Mouse (Mus musculus): ENCODE data around the gene B4galt5. TPM values are rescaled to one million over a fixed set of nuclear protein-coding genes. Genes with fewer than 3 reads are reported as not detected.

The B4galt5 gene
- polyA plus RNA-seq, 1 experiment from 2014 or later, result 4.5 TPM

DNA sequence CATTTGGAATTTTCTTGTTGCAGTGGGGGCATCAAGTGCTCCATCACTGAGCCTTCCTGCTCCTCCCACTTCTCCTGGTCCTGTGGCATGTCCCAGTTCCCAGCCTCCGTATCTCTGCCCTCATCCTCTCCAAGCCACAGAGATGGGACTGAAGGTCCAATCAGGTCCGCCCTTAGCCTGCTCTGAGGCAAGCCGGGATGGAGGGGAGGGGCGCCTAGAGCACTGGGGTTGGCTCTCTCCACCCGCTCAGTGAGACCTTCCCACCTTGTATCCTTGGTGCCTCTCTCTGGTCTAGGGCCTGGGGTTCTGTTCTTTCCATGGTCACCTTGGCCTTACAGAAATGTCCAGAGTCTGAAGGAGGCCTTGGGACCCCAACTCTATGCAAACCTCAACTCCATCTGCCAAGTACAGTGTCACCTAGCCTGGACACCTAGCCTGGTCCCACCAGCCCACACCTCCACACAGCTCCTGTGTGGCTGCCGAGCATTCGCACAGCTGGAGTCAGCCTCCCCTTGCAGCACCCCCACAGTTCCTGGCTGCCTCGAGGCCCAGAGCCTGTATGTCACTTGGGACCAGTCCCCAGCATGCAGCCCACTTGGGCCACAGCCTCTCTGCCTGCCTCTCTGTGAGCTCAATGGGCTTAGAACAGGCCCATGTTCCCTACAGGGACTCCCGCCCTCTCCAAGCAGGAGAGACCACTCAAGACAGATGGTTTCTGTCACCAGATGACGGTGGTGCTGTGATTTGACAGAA is 74.1 kb downstream of the B4galt5 start:
- no peak overlapping the region for H3K27ac ChIP-seq (replicated peaks)
- H3K4me2 ChIP-seq (replicated peaks; ENCODE audit: low read depth), result no peak overlapping the region
- TF ChIP-seq EP300 (optimal IDR thresholded peaks at IDR 0.05) (no peak), CTCF (IDR thresholded peaks at IDR 0.05; ENCODE audit: low read depth) (no peak)
- H3K9ac ChIP-seq (ENCODE audit: low read length), result no peak overlapping the region
- no peak for ATAC-seq (ENCODE audit: low FRiP score, low TSS enrichment)
- H3K4me3 ChIP-seq (ENCODE audit: low read depth, low read length), result no peak overlapping the region
- H3K4me1 ChIP-seq (replicated peaks; ENCODE audit: control insufficient read depth, insufficient read depth), result no peaks in the 10 kb centered on the region
- 57% methylated on average over 10 of the region's 10 CpGs for WGBS
- no peaks in the 10 kb centered on the region for H3K36me3 ChIP-seq (ENCODE audit: control insufficient read depth, insufficient read depth, low read length)
- DNase-seq (ENCODE audit: low spot score), result no peak
- H3K9me3 ChIP-seq (ENCODE audit: control insufficient read depth, low read length), result no peaks in the 10 kb centered on the region
- H3K27me3 ChIP-seq (ENCODE audit: control insufficient read depth, insufficient read depth, low read length), result no peaks in the 10 kb centered on the region

DNA sequence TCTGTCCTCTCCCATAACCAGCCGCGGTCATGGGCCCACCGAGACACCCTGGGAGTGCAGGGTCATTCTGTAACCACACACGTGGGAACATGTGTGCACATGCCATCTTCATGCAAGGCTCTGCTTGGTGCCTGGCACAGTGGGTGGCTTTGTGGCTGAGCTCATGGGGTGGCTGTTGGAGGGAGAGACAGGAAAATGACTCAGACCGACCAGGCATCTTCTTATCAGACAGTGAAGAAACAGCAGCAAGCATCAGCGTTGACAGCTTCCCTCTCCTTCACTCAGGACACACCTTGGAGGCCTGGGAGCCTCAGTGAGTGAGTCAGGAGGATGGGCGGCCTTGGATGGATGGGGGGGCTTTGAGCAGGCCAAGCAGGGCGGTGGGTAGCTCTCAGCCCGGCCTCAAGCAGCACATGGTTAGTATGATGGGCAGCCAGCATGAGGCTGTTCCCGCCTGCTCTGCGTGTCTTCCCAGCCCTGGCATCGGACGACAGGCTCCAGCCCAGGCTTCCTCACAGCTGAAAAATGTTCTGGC is 75.7 kb downstream of the B4galt5 start:
- TF ChIP-seq EP300 (optimal IDR thresholded peaks at IDR 0.05) (no peak), CTCF (IDR thresholded peaks at IDR 0.05; ENCODE audit: low read depth) (no peak)
- Histone ChIP-seq H3K4me1 (replicated peaks; ENCODE audit: control insufficient read depth, insufficient read depth) (no peaks in the 10 kb centered on the region), H3K36me3 (ENCODE audit: control insufficient read depth, insufficient read depth, low read length) (no peaks in the 10 kb centered on the region), H3K27ac (replicated peaks) (no peak overlapping the region), H3K9ac (ENCODE audit: low read length) (no peak overlapping the region), H3K4me3 (ENCODE audit: low read depth, low read length) (no peak overlapping the region), H3K4me2 (replicated peaks; ENCODE audit: low read depth) (no peak overlapping the region), H3K27me3 (ENCODE audit: control insufficient read depth, insufficient read depth, low read length) (no peaks in the 10 kb centered on the region), H3K9me3 (ENCODE audit: control insufficient read depth, low read length) (no peaks in the 10 kb centered on the region)
- DNase-seq (ENCODE audit: low spot score) (no peak), ATAC-seq (ENCODE audit: low FRiP score, low TSS enrichment) (no peak)
- 74% methylated on average over 13 of the region's 13 CpGs for WGBS

DNA sequence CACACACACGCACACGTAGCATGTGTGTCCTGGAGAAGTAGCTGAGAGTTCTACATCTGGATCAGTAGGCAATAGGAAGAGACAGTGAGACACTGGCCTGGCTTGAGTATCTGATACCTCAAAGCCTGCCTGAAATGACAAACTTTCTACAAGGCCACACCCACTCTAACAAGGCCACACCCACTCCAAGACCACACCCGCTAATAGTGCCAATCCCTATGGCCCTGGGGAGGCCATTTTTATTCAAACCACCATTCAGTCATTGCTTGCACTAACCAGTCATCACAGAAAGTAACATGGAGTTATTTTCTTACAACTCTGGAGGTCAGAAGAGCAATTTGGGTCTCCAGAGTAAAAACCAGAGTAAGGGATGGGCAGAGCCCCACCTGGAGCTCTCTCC is 76.3 kb downstream of the B4galt5 start:
- Histone ChIP-seq H3K27ac (replicated peaks) (no peak overlapping the region), H3K4me1 (replicated peaks; ENCODE audit: control insufficient read depth, insufficient read depth) (no peaks in the 10 kb centered on the region), H3K9me3 (ENCODE audit: control insufficient read depth, low read length) (no peaks in the 10 kb centered on the region), H3K4me3 (ENCODE audit: low read depth, low read length) (no peak overlapping the region), H3K4me2 (replicated peaks; ENCODE audit: low read depth) (no peak overlapping the region), H3K36me3 (ENCODE audit: control insufficient read depth, insufficient read depth, low read length) (no peaks in the 10 kb centered on the region), H3K9ac (ENCODE audit: low read length) (no peak overlapping the region), H3K27me3 (ENCODE audit: control insufficient read depth, insufficient read depth, low read length) (no peaks in the 10 kb centered on the region)
- WGBS, result 76% methylated on average over 3 of the region's 3 CpGs
- TF ChIP-seq CTCF (IDR thresholded peaks at IDR 0.05; ENCODE audit: low read depth), result no peak
- TF ChIP-seq EP300 (optimal IDR thresholded peaks at IDR 0.05), result no peak
- ATAC-seq (ENCODE audit: low FRiP score, low TSS enrichment) (no peak), DNase-seq (ENCODE audit: low spot score) (no peak)

DNA sequence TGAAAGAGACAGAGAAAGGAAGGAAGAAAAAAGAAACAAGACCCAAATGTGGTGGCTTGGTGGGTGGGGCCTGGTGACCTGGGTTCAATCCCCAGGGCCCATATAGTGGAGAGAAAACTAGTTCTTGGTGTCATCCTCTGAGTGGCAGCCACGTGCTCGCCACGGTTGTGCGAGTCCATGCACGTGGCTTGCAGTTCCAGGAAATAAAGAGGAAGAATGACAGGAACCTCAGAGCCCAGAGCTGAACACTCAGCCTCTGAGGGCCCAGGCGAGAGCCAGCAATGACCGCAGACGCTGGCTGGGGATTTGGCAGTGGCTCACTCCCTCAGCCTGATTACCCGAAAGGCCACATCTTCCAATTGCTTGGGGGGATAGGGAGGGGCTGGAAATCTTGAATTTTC is 77.9 kb downstream of the B4galt5 start:
- Histone ChIP-seq H3K9me3 (ENCODE audit: control insufficient read depth, low read length) (no peaks in the 10 kb centered on the region), H3K4me3 (ENCODE audit: low read depth, low read length) (no peak overlapping the region), H3K4me1 (replicated peaks; ENCODE audit: control insufficient read depth, insufficient read depth) (no peaks in the 10 kb centered on the region), H3K4me2 (replicated peaks; ENCODE audit: low read depth) (no peak overlapping the region), H3K9ac (ENCODE audit: low read length) (no peak overlapping the region), H3K36me3 (ENCODE audit: control insufficient read depth, insufficient read depth, low read length) (no peaks in the 10 kb centered on the region), H3K27ac (replicated peaks) (no peak overlapping the region), H3K27me3 (ENCODE audit: control insufficient read depth, insufficient read depth, low read length) (no peaks in the 10 kb centered on the region)
- no peak for TF ChIP-seq EP300 (optimal IDR thresholded peaks at IDR 0.05)
- no peak for ATAC-seq (ENCODE audit: low FRiP score, low TSS enrichment)
- WGBS, result 68% methylated on average over 9 of the region's 9 CpGs
- DNase-seq (ENCODE audit: low spot score), result no peak

DNA sequence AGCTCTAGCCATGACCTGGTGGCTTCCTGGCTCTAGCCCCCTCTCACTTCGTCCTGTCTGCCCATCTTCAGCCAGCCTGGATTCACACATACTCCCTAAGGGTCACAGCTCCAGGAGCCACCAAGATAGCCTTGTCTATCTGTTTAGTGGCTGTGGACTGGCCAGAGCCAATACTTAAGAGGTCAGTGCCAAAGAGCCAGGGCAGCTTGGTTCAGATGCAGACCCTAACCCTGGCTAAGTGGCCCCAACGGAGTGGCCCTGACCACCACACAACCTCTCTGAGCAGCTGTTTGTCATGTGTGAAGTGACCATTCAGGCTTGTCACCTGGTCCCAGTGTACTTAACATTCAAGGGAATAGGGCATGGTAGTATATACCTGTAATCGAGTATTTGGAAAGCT is 78.5 kb downstream of the B4galt5 start:
- WGBS, result 89% methylated on average over 3 of the region's 3 CpGs
- H3K4me2 ChIP-seq (replicated peaks; ENCODE audit: low read depth), result no peak overlapping the region
- no peaks in the 10 kb centered on the region for H3K27me3 ChIP-seq (ENCODE audit: control insufficient read depth, insufficient read depth, low read length)
- H3K9ac ChIP-seq (ENCODE audit: low read length), result no peak overlapping the region
- no peak for ATAC-seq (ENCODE audit: low FRiP score, low TSS enrichment)
- no peaks in the 10 kb centered on the region for H3K9me3 ChIP-seq (ENCODE audit: control insufficient read depth, low read length)
- H3K36me3 ChIP-seq (ENCODE audit: control insufficient read depth, insufficient read depth, low read length), result no peaks in the 10 kb centered on the region
- H3K27ac ChIP-seq (replicated peaks), result no peak overlapping the region
- H3K4me3 ChIP-seq (ENCODE audit: low read depth, low read length), result no peak overlapping the region
- no peak for DNase-seq (ENCODE audit: low spot score)
- no peaks in the 10 kb centered on the region for H3K4me1 ChIP-seq (replicated peaks; ENCODE audit: control insufficient read depth, insufficient read depth)
- TF ChIP-seq CTCF (IDR thresholded peaks at IDR 0.05; ENCODE audit: low read depth) (no peak), EP300 (optimal IDR thresholded peaks at IDR 0.05) (no peak)

DNA sequence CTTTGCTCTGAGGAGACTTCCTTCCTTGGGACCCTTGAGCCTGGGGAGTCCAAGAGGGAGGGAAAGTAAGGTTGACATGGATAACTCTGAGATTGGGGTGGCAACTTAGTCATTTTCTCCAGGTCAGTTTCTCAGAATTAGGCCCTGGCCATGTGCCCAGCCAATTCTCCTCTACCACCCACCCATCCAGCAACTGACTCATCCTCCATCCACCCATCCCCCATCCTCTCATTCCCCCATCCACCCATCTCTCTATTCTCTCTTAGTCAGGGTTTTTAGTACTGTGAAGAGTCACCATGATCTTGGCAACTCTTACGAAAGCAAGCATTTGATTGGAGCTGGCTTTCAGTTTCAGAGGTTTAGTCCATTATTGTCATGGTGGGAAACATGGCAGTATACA is 80.3 kb downstream of the B4galt5 start:
- ATAC-seq (ENCODE audit: low FRiP score, low TSS enrichment) (no peak), DNase-seq (ENCODE audit: low spot score) (no peak)
- TF ChIP-seq CTCF (IDR thresholded peaks at IDR 0.05; ENCODE audit: low read depth), result no peak
- TF ChIP-seq EP300 (optimal IDR thresholded peaks at IDR 0.05), result no peak
- H3K27me3 ChIP-seq (ENCODE audit: control insufficient read depth, insufficient read depth, low read length), result no peaks in the 10 kb centered on the region
- H3K9me3 ChIP-seq (ENCODE audit: control insufficient read depth, low read length), result no peaks in the 10 kb centered on the region
- no peak overlapping the region for H3K4me2 ChIP-seq (replicated peaks; ENCODE audit: low read depth)
- no peak overlapping the region for H3K9ac ChIP-seq (ENCODE audit: low read length)
- 90% methylated on average over 1 of the region's 1 CpGs for WGBS
- no peak overlapping the region for H3K27ac ChIP-seq (replicated peaks)
- no peak overlapping the region for H3K4me3 ChIP-seq (ENCODE audit: low read depth, low read length)
- no peaks in the 10 kb centered on the region for H3K4me1 ChIP-seq (replicated peaks; ENCODE audit: control insufficient read depth, insufficient read depth)
- H3K36me3 ChIP-seq (ENCODE audit: control insufficient read depth, insufficient read depth, low read length), result no peaks in the 10 kb centered on the region

All from stomach, postnatal 0 days (tissue).